Mouse (Mus musculus) CD4-positive, CD25-positive, alpha-beta regulatory T cell, adult 2 months (primary cell): ENCODE measurements at regions not wholly inside any gene's neighbourhood (a gene's known extent, or its start where the extent isn't known, plus 50 kb on each side); places are given as distances from the start of the nearest gene placed in this dataset.

ENCODE experiments used
- DNase-seq: peaks from one replicate; pipeline ENCODE4 v3.0.0-alpha.2; 2012; ENCODE audit warnings: low read depth, low spot score

GRCm38 (mm10) chr9:120860969-120861595, 67.9 kb upstream of the Ctnnb1 start:
- DNase-seq = no peak

- DNase-seq = no peak
Measured at GRCm38 (mm10) chr9:120861788-120862345, 67.1 kb upstream of the Ctnnb1 start.

GRCm38 (mm10) chr9:120864410-120864809, 64.6 kb upstream of the Ctnnb1 start:
- no peak for DNase-seq

- no peak for DNase-seq
Measured at GRCm38 (mm10) chr9:120866251-120866650, 62.8 kb upstream of the Ctnnb1 start.

GRCm38 (mm10) chr9:120866709-120867108, 62.3 kb upstream of the Ctnnb1 start:
- DNase-seq = peak; percentile 62

GRCm38 (mm10) chr9:120867861-120868260, 61.2 kb upstream of the Ctnnb1 start:
- DNase-seq = no peak

GRCm38 (mm10) chr9:120868330-120868729, 60.7 kb upstream of the Ctnnb1 start:
- DNase-seq = no peak

GRCm38 (mm10) chr9:120869432-120870081, 59.5 kb upstream of the Ctnnb1 start:
- DNase-seq = no peak

GRCm38 (mm10) chr9:120873293-120873692, 55.7 kb upstream of the Ctnnb1 start:
- no peak for DNase-seq

GRCm38 (mm10) chr9:120874416-120874976, 54.5 kb upstream of the Ctnnb1 start:
- DNase-seq = no peak

- DNase-seq = no peak
Measured at GRCm38 (mm10) chr9:120877101-120877500, 51.9 kb upstream of the Ctnnb1 start.
